Mouse (Mus musculus) lung, embryonic 16.5 days (tissue): ENCODE results near the gene 3110040M04Rik. TPM values are rescaled to one million over a fixed set of nuclear protein-coding genes. Genes with fewer than 3 reads are reported as not detected.
"Not testable (repeated sequence)": the region's sequence is repeated elsewhere in the genome, so short reads cannot be mapped to it uniquely, and the experiment has no call there.

Experiments
- ATAC-seq: fragments of 200-750 bp; cut with Nextera tagmentation; 2 replicates; pipeline ENCODE4 v1.8.0; 2017; ENCODE audit warnings: low read depth, mild to moderate bottlenecking, moderate library complexity
- H3K27ac ChIP-seq: fragments of 300-500 bp; sonication (generic); 2 replicates; pipeline ENCODE4 v1.5.1; 2014; ENCODE audit warnings: mild to moderate bottlenecking, control low read depth, low read length
- H3K27me3 ChIP-seq: fragments of 300-500 bp; sonication (generic); 2 replicates; pipeline ENCODE4 v1.6.1; 2014; ENCODE audit warnings: low read depth, low read length, mixed read lengths; ENCODE audit not compliant: control insufficient read depth, insufficient read depth
- H3K36me3 ChIP-seq: fragments of 300-500 bp; sonication (generic); 2 replicates; pipeline ENCODE4 v1.6.1; 2014; ENCODE audit warnings: low read length; ENCODE audit not compliant: control insufficient read depth, insufficient read depth
- H3K4me1 ChIP-seq: fragments of 300-500 bp; sonication (generic); replicated peaks from 2 replicates; pipeline ENCODE4 v1.6.1; 2014; ENCODE audit warnings: low read length, mixed read lengths; ENCODE audit not compliant: control insufficient read depth, insufficient read depth
- H3K4me2 ChIP-seq: fragments of 300-500 bp; sonication (generic); 2 replicates; pipeline ENCODE4 v1.6.1; 2014; ENCODE audit warnings: low read depth, low read length, control low read depth
- H3K4me3 ChIP-seq: fragments of 300-500 bp; sonication (generic); 2 replicates; pipeline ENCODE4 v1.5.1; 2014; ENCODE audit warnings: mild to moderate bottlenecking, low read length, control low read depth
- H3K9ac ChIP-seq: fragments of 300-500 bp; sonication (generic); 2 replicates; pipeline ENCODE4 v1.6.1; 2014; ENCODE audit warnings: low read length, control low read depth
- H3K9me3 ChIP-seq: fragments of 300-500 bp; sonication (generic); 2 replicates; pipeline ENCODE4 v1.6.1; 2016; ENCODE audit warnings: low read length; ENCODE audit not compliant: control insufficient read depth
- WGBS: fragments of 180-500 bp; shearing (Covaris S2); extraction: QIAGEN DNeasy Blood & Tissue Kit; methylation state at CpG from one replicate; pipeline ENCODE4 v1.1.7; 2014; 5-methylcytosine and 5-hydroxymethylcytosine counted together
- polyA plus RNA-seq: library from polyadenylated mRNA; unstranded; fragments of >200 nt; fragmentation: Nextera tagmentation; extraction: Ambion mirVana; gene quantifications from 2 replicates; pipeline ENCODE4 v1.2.1, GENCODE M21; 2015

Gene 3110040M04Rik
- not detected in 2 replicates for polyA plus RNA-seq

GRCm38 (mm10) chr1:151203818-151204217 is at the start of gene 3110040M04Rik:
TSS of gene 3110040M04Rik (plus strand) at chr1:151204121.
- not testable (repeated sequence) for H3K4me2 ChIP-seq, H3K36me3 ChIP-seq, H3K9ac ChIP-seq, H3K27ac ChIP-seq, H3K4me1 ChIP-seq, H3K27me3 ChIP-seq, H3K9me3 ChIP-seq, ATAC-seq, H3K4me3 ChIP-seq
- WGBS, result no CpG with 5 or more reads among the region's 6 CpGs

DNA sequence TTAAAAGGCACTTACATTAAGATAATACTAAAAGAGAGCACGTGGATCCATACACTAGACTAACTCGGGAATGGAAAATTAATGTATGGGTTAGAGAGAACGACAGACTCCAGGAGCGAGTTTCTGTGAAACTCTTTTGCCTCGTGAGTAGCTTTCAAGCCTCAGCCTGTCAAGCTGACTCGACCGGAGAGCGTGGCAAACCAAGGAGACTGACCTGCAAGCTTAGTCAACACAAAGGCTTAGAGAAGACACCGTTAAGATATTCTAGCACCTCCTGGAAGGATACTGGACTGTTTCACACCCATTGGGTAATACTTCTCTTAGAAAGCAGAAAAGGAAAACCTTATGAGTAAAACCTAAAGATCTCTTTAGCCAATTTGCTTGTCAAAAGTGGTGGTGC is 49.8 kb upstream of the 3110040M04Rik start:
- WGBS, result 87% methylated on average over 9 of the region's 9 CpGs
- H3K9me3 ChIP-seq, H3K27ac ChIP-seq, H3K36me3 ChIP-seq, H3K9ac ChIP-seq, H3K4me2 ChIP-seq, ATAC-seq, H3K4me1 ChIP-seq, H3K4me3 ChIP-seq, H3K27me3 ChIP-seq: not testable (repeated sequence)

- no peaks in the 10 kb centered on the region for H3K27me3 ChIP-seq
- H3K36me3 ChIP-seq, result no peaks in the 10 kb centered on the region
- no peak overlapping the region for H3K4me2 ChIP-seq
- H3K4me1 ChIP-seq, result no peaks in the 10 kb centered on the region
- H3K4me3 ChIP-seq, result no peak overlapping the region
- WGBS, result 80% methylated on average over 3 of the region's 3 CpGs
- H3K9me3 ChIP-seq, result no peaks in the 10 kb centered on the region
- ATAC-seq, result no peak
- no peak overlapping the region for H3K27ac ChIP-seq
- H3K9ac ChIP-seq, result no peak overlapping the region
These were observed 47.8 kb upstream of the 3110040M04Rik start for GRCm38 (mm10) chr1:151156129-151156528.

DNA sequence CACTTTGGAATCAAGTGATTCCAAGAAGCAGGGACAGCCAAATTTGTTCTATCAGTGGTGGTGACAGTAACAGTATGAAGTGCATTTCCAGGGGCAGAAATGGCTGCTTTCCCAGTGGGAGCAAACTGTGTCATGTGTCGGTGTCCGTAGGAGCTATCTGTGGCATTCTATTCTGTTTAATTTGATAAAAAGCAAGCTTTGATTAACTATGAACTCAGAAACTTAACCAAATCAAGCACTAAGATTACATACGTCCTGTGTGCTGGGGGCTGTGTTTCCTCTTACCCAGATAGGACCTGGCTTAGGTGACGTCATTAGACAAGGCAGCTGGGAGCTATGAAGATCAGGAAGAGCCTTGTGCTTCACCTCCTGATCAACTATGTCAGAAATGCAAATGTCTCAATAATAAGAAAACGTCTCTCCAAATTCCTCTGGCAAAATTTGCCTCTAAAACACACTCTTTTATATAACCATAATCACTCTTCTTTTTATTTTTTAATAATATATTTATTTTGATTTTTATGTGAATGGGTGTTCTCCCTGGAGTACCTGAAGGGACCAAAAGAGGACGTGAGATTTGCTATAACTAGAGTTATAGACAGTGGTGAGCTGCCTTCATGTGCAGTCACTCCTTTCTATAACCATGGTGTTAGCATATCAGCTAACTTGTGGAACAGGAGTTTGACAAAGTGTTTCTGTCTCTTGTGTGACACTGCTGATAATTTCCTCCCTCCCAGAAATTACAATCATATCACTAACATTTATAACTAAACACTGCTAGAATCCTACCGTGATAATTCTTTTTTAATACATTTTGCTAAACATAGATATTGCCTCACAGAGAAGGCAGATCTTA is 46.9 kb upstream of the 3110040M04Rik start:
- H3K9me3 ChIP-seq, result no peaks in the 10 kb centered on the region
- no peak for ATAC-seq
- H3K9ac ChIP-seq, result no peak overlapping the region
- 56% methylated on average over 7 of the region's 7 CpGs for WGBS
- H3K4me1 ChIP-seq, result no peaks in the 10 kb centered on the region
- no peak overlapping the region for H3K4me2 ChIP-seq
- H3K27ac ChIP-seq, result no peak overlapping the region
- no peaks in the 10 kb centered on the region for H3K36me3 ChIP-seq
- H3K27me3 ChIP-seq, result no peaks in the 10 kb centered on the region
- H3K4me3 ChIP-seq, result no peak overlapping the region

- ATAC-seq, result no peak
- Histone ChIP-seq H3K27me3 (no peaks in the 10 kb centered on the region), H3K4me3 (no peak overlapping the region), H3K27ac (no peak overlapping the region), H3K4me1 (no peaks in the 10 kb centered on the region), H3K36me3 (no peaks in the 10 kb centered on the region), H3K4me2 (no peak overlapping the region), H3K9ac (no peak overlapping the region), H3K9me3 (no peaks in the 10 kb centered on the region)
- 76% methylated on average over 9 of the region's 9 CpGs for WGBS
These were observed 45.7 kb upstream of the 3110040M04Rik start for GRCm38 (mm10) chr1:151157963-151158856.

- WGBS, result 87% methylated on average over 2 of the region's 2 CpGs
- H3K36me3 ChIP-seq, result no peaks in the 10 kb centered on the region
- ATAC-seq, result no peak
- H3K27me3 ChIP-seq, result no peaks in the 10 kb centered on the region
- H3K4me1 ChIP-seq, result no peaks in the 10 kb centered on the region
- no peak overlapping the region for H3K9ac ChIP-seq
- no peak overlapping the region for H3K4me2 ChIP-seq
- no peak overlapping the region for H3K27ac ChIP-seq
- H3K4me3 ChIP-seq, result no peak overlapping the region
- no peaks in the 10 kb centered on the region for H3K9me3 ChIP-seq
These were observed 44.9 kb upstream of the 3110040M04Rik start for GRCm38 (mm10) chr1:151158857-151159510.

- Histone ChIP-seq H3K9ac (no peak overlapping the region), H3K4me3 (no peak overlapping the region), H3K4me2 (no peak overlapping the region), H3K27me3 (no peaks in the 10 kb centered on the region), H3K4me1 (no peaks in the 10 kb centered on the region), H3K36me3 (no peaks in the 10 kb centered on the region), H3K9me3 (no peaks in the 10 kb centered on the region), H3K27ac (no peak overlapping the region)
- no peak for ATAC-seq
- 43% methylated on average over 8 of the region's 8 CpGs for WGBS
These were observed 37.9 kb upstream of the 3110040M04Rik start for GRCm38 (mm10) chr1:151166031-151166430.

GRCm38 (mm10) chr1:151167297-151168047 is 36.4 kb upstream of the 3110040M04Rik start:
- Histone ChIP-seq H3K4me1 (no peaks in the 10 kb centered on the region), H3K36me3 (no peaks in the 10 kb centered on the region), H3K27ac (no peak overlapping the region), H3K9me3 (no peaks in the 10 kb centered on the region), H3K4me2 (no peak overlapping the region), H3K27me3 (no peaks in the 10 kb centered on the region), H3K4me3 (no peak overlapping the region), H3K9ac (no peak overlapping the region)
- ATAC-seq, result no peak
- 26% methylated on average over 12 of the region's 12 CpGs for WGBS
